Mouse (Mus musculus): Measurements from ENCODE around the gene Gpc5.

The Gpc5 gene

DNA sequence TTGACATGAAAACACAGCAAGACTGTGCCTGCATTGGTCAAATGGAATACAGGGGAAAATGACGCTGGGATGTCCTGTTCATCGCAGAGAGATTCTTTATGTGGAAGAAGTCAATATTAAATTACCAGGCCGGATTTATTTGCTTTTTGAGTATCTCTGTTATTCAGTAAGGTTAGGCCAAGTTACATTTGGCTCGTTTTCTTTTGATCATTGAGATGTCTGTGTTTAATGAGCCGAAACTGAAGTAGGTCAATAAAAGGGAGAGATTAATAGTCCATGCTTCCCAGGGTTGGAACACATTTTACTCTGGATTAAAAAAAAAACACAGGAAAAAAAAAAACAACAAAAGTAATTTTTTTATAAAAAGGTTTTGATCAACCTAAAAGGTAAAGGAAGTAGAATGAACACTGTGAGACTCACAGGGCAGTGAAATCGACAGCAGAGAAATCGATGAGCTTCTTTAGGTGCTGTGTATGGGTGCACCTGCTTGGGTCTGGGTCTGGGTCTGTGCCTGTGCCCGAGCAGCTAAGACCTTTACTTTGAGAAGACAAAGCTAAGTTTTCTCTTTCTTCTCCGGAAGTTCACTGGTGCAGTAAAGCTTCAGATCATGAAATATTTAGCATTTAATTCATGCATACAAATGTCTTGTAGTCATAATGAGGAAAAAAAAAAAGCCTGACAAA is 8.7 kb downstream of the Gpc5 start:
- ATAC-seq (ENCODE audit: insufficient number of reproducible peaks, low FRiP score, low TSS enrichment) = no peak

DNA sequence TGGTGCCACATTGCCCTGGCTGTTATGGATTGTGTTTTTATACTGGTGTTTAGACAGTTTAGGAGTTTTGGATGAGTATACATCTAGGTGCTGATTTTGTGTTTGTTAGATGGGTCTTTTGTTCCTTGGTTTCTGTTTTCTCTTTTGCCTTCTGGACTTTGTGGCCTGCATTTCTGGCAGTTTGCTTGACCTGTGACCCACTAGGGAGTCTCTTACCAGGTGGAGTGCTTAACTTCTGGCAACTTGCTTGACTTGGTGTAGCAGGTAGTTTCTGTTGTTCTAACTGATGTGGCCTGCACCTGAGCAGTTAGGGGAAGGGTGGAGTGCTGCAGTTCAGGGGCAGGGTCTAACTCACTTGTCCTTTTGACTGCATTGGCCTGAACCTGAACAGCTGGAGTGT is 14.3 kb downstream of the Gpc5 start:
- no peak for ATAC-seq (ENCODE audit: insufficient number of reproducible peaks, low FRiP score, low TSS enrichment)

DNA sequence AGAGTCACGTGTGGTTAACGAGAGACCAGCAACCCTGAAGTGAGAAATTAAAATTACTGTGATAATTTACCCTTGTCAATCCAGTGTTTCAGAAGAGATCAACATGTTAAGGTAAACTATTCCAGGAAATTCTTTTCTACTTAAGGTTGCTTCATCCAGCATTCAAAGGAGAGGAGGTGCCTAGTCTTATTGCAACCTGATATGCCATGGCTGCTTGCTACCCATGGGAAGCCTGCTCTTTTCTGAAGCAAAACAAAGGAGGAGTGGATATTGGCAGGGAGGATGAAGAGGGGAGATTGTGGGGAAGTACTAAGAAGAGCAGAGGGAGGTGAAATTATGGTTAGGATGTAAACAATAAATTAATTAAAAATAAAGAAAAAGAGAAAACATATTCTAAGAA is 15.5 kb downstream of the Gpc5 start:
- no peak for ATAC-seq (ENCODE audit: insufficient number of reproducible peaks, low FRiP score, low TSS enrichment)

DNA sequence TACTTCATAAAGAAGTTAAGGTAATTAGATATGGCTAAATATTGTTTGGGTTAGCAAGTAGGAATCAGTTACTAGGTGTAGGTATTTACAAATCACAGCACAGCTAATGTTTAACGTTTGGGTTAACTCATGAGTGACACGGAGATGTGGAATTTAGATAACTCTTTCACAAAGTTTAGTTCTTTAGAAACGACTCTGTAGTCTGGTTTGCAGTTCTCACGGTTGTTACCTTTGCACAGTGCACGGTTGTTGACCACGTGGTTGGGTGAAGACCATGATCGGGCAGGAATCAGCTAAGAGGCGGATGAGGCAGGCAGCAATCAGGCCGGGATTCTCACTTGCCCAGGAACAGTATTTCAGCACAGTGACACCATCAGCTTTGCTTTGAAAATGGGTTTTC is 26.6 kb downstream of the Gpc5 start:
- no peak for ATAC-seq (ENCODE audit: insufficient number of reproducible peaks, low FRiP score, low TSS enrichment)

DNA sequence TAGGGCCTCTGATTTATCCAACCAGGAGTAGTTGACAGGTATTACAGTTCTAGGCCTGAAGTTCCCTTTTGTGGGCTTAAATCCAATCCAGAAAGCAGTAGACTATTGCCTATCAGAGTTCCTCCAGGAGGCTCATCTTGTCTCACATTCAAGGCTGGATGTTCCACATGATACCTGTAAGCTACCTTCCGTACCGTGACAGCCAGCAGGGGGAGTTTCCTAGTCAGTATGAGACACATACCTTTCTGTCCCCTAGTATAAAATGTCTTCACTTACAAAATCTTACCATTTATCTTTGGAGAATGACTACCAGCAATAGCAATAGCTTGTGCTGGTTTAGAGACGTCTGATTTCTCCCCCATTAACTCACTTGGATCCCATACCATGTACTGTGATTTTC is 56.8 kb downstream of the Gpc5 start:
- no peak for ATAC-seq (ENCODE audit: insufficient number of reproducible peaks, low FRiP score, low TSS enrichment)

DNA sequence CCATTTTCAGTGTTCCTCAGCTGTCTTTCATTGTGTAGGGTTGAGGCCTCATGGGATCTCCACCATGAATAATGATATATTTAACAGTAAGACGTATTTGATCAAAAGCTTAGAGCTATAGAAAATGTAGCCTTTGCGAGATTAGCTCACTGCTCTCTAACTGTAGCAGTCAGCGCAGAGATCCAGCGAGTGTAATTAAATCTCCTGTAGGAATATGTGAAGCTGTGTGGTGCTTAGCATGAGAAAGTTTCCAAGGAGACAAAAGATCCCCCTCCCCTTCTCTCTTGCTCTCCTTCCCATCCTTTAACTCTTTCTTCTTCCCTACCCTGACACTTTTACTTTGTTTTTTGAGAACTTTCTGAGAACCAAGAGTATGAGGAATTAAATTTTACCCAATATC is 64.6 kb downstream of the Gpc5 start:
- no peak for ATAC-seq (ENCODE audit: insufficient number of reproducible peaks, low FRiP score, low TSS enrichment)

DNA sequence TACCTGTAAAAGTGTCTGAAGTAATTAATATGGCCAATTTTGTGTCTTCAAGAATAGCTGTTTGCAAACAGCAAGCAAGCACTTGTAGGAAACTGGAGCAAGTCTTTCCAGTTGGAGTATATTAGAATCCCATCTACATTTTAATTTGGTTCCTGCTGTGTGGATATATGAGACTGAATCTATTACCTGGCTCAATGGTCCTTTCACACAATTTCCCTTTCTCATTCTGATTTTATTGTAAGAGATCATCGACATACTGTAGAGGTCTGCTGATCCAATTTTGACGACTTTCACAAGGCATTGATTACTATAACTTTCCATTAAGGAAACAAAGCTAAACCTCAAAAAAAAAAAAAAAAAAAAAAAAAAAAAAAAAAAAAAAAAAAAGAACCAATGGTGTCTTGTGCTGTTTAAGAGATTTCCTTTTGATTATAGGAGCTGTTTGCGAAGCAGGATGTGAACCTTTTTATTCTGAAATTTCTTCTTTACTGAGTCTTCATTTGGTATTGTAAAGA is 85.4 kb downstream of the Gpc5 start:
- ATAC-seq (ENCODE audit: insufficient number of reproducible peaks, low FRiP score, low TSS enrichment) = no peak

DNA sequence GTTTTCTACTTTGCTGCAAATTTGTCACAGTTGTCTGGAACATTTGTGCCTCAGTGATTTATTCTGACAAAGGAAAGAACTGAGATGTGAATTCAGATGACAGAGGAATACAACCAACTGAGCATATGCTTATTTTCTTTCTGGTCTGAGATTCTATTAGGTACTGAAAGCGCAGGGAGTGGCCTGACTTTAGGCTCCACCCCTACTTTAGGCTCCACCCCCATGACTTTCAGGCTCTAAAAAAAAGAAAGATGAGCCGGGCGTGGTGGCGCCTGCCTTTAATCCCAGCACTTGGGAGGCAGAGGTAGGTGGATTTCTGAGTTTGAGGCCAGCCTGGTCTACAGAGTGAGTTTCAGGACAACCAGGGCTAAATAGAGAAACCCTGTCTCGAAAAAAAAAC is 87.9 kb downstream of the Gpc5 start:
- ATAC-seq (ENCODE audit: insufficient number of reproducible peaks, low FRiP score, low TSS enrichment) = no peak

DNA sequence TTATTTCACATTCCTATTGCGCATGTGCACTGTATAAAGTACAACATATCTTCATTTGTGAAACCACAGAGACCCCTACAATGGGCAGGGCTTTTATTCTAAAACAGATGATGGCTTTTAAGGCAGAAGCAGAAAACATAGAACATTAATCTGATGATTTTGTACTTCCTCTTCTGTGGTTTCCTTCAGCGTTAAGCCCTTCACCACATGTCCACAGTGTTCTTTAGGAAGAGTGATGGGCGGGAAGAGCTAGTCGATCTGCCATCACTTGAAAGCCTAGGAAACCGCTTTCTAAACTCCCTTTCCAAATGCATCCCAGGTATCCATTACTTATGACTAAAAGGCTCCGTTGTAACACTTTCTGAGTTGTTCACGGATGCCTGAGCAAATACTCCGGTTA is 96.2 kb downstream of the Gpc5 start:
- ATAC-seq (ENCODE audit: insufficient number of reproducible peaks, low FRiP score, low TSS enrichment) = no peak

DNA sequence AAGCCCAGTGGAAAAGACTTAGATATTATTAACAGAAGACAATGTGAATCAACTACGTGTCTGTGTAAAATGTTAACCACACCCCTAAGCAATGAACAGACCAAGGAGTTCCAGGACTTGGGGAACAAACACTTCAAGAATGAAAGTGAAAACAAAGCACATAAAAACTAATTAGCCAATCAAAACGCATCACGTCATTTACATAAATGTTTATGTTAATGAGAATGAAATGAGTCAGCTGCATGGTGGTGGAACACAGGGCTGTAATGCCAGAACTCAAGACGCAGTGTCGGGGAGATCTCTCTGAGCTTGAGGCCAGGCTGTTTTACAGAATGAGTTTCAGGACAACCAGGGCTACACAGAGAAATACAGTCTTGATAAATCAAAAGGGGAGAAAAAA is 136.1 kb downstream of the Gpc5 start:
- ATAC-seq (ENCODE audit: insufficient number of reproducible peaks, low FRiP score, low TSS enrichment) = no peak

DNA sequence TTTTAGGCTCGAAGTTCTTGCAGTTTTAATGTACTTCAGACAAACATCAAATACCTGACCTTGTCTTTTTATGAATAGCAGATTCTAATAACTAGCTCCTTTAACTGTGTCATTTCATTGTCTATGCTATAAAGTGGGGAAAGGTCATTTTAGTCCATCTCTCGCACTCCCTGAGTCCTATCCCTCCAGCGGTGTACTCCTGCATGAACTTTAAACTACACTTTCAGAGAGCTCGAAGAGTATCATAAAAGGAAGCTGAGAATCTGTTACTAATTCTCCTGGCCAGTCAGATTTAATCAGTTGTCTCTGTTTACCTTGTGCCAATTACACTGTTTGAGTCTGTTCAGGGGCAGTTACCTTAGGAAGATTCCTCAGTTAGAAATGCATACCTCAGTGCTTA is 144.4 kb downstream of the Gpc5 start:
- no peak for ATAC-seq (ENCODE audit: insufficient number of reproducible peaks, low FRiP score, low TSS enrichment)

DNA sequence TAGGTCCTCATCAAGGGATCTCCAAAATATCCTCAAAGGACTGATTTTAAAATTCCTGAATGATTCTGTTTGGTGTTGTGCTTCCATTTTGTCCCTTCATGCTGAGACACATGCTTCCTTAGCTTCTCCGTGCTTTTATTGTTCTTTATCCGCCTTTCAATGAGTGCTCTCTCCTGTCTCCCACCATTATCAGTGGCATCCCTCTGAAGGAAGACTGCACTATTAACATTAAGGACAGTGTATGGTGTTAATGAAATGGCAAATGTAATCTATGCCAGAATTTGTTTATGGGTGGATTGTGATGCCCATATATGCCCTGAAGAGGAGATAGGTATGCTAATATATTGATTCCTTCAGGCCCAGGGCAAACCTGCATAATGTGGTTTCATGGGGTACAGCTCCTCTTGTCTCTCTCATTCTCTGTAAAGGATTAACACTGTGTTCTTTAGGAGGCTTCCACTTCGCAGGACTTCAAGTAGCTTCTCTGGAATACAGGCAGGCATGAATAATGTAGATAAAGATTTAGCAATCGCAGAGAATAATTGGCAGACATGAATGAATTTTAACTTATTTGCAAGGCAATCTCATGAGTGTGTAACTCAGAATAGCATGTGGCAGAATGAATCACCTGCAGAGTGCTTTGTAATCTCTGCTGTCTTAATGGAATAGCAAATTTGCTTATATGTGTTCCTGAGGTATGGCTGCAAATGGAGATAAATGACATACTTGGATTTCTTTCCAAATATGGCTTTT is 148.8 kb downstream of the Gpc5 start:
- no peak for ATAC-seq (ENCODE audit: insufficient number of reproducible peaks, low FRiP score, low TSS enrichment)

DNA sequence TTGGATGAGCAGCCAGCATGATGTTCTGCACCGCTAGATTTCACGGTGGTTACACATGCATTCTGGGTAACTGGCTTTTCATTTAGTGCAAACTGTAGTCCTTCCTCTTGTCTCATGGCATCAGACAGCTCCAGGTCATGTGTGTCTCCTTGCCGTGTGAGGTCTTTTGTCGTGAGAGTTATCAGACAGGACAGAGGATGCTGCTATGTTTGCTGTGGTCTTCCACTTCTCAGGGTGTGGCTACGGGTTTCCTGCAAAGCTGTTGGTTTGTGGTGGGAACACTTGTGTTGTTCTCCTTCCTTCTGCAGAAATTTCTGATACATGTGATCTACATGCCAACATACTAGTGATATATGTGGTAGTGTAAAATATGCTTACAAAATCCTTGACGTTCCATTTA is 158.5 kb downstream of the Gpc5 start:
- ATAC-seq (ENCODE audit: insufficient number of reproducible peaks, low FRiP score, low TSS enrichment) = no peak

DNA sequence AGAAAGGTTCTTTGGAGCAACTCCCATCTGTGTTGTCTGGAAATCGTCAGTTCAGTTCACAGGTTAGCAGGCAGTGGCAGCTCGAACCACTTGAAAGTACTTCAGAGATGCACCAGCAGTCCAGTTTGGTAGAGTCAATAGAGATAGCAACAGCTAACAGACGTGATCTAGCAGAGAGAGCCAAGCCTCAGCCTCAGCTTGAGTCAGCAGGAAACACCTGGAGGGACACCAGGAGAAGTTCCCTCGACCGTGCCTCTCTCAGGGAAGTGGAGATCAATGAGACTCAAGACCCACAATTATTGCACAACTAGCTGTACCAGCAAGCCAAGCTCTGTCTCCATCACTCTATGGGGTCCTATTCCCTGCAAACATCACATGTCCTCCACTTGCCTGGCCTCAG is 159.8 kb downstream of the Gpc5 start:
- ATAC-seq (ENCODE audit: insufficient number of reproducible peaks, low FRiP score, low TSS enrichment) = no peak

DNA sequence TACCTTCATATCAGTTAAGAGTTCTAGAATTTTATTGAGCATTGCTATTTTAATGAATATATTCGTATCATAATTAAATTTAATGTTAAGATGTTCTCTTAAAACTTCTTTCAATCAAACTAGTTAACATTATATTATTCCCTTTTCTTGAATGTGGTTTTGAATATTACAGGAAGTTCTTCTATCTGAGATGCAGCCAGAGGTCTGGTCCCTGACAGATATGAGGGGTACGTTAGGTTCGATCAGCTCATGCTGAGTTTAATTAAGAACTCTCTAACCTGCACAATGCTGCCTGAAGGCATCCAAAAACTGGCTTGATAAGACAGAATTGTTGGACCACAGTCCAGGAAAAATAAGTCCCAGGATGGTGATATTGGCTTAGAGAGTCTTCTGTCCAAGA is 161.1 kb downstream of the Gpc5 start:
- no peak for ATAC-seq (ENCODE audit: insufficient number of reproducible peaks, low FRiP score, low TSS enrichment)

DNA sequence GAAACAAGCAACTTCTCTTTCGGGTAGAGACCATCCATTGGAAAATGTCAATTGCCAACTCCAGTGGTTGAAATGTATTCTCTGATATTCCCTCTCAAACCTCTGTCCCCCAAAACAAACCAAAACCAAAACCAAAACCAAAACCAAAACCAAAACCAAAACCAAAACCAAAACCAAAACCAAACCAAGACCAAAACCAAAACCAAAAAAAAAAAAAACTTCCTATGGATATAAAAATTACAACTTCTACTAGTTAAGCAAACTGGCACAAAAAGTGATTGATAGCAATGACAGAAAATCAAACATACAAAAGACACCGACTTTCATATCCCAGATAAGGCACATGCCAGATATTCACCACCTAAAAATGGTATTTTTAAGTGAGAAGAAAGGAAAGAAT is 161.7 kb downstream of the Gpc5 start:
- no peak for ATAC-seq (ENCODE audit: insufficient number of reproducible peaks, low FRiP score, low TSS enrichment)

DNA sequence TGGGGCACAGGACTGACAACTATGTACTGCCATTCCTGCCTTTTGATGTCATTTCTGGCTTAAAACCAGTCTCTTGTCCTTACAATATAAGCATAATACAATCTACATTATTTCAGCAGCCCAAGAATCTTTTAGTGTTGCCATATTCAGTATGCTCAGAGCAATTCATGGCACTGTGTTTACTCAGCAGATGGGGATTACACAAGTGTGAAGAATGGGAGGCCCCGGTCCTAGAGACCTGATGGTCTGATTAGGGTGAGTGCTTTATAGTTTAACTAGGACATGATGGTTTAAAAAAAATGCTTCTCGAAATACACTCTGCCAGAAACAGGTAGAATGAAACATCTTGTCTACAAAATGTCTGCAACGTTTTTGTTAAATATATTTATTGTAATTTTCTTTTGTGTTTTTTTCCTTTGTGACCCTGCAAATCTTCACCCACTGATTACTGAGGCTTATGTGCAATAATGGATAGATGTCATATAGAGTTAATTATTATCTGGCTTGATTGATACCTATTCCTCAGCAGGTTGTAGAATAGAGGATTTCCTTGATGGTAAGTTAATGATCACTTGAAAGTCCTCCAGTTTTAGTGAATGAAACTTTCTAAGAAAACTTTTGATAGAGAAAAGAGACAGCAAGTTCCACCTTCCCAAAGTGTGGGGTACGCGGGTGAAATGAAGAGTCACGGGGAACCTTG is 177.8 kb downstream of the Gpc5 start:
- ATAC-seq (ENCODE audit: insufficient number of reproducible peaks, low FRiP score, low TSS enrichment) = no peak

DNA sequence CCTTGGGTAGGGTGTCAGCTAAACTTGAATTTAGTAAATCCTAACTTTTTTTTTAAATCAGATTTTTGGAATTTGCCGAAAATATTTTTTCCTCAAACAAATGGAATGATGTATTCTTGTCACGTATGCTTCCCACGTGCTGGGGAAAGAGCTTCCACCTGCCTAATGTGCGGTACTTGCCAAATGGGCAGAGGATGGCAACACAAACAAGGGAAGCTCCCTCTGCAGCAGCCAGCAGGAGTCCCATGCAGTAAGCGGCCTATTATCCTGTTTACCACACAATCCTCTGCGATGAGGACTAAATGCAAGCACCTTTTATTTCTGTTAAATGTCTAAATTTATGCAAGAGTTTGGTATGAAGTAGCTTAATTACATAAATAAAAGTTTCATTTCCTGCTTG is 178.4 kb downstream of the Gpc5 start:
- no peak for ATAC-seq (ENCODE audit: insufficient number of reproducible peaks, low FRiP score, low TSS enrichment)

DNA sequence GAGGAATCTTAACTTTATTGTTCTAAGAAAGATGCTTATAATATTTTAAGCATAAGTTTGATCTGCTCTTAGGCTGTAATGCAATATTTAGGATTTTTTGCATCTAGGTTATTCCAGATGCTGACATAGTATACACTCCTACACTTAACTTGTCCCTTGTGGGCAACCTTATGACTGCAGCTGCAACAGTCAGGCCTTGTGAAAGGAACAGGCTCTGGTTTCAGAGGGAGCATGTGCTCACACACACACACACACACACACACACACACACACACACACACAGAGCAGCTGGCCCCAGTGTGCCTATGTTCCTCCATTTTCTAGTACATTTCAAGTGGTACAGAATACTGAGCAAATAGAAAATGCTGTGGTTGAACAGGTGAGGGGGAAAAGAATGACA is 190.8 kb downstream of the Gpc5 start:
- no peak for ATAC-seq (ENCODE audit: insufficient number of reproducible peaks, low FRiP score, low TSS enrichment)

DNA sequence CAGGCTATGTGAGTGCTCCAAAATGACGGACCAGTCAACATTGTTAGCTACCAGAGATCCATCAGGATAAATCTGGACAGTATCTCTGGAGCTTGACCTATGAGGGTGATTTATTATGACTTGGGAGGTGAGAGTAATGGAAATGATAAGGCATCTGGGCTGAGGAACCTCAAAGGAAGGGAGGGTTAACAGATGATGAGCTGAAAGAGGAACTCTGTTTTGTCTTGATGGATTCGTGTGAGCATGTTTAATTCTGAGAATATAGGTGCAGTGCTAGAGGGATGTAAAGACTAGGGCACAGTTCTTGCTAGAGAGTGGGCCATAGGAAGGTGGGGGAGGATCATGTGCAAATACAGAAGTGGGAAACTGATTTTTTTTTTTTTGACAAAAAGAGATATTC is 232.2 kb downstream of the Gpc5 start:
- ATAC-seq (ENCODE audit: insufficient number of reproducible peaks, low FRiP score, low TSS enrichment) = no peak

DNA sequence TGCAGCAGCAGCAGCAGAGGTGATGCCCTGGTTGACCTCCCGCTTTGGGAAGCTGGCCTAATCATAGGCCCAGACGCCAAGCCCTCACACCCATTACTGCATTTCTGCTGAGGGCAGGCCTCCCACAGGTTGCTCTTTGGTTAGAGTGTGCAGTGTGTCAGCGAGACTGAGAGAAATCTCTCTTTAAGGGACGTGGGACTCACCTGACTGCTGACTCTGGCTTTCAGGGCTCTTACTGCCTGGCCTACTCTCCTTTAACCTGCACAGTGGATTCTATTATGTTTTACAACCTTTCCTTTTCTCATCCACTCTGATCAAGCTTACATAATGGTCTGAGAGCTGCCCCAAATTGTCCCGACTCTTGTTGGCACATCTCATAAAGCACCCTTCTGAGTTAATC is 234.4 kb downstream of the Gpc5 start:
- no peak for ATAC-seq (ENCODE audit: insufficient number of reproducible peaks, low FRiP score, low TSS enrichment)

DNA sequence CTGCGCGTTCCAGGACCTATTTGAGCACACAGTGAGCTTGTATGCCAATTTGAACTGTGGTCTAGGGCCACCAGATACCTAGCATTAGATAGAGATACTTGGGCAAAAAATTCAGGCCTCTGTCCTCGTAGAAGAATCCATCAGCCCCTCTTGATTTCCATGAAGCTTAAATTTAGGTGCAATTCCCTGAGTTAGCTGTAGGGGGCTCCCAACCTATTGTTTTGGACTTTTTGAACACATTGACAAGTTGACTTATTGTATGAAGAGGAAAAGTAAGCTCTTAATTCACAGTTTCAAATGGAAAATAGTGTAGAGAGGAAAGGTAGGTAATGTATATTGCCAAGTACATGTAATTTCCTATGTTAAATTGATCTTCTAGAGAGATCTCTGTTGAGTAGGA is 247.1 kb downstream of the Gpc5 start:
- no peak for ATAC-seq (ENCODE audit: insufficient number of reproducible peaks, low FRiP score, low TSS enrichment)
